Mouse (Mus musculus) C2C12 (cell line): ENCODE results near the gene Usp9x. TPM values are rescaled to one million over a fixed set of nuclear protein-coding genes. Genes with fewer than 3 reads are reported as not detected.
A peak's percentile ranks its signal among the peaks of the same experiment; 100 is the strongest.

Experiments
- H3K27me3 ChIP-seq: one replicate; pipeline ENCODE4 v1.6.1; 2011; ENCODE audit not compliant: control insufficient read depth, insufficient read depth, insufficient read length
- H3K36me3 ChIP-seq: one replicate; pipeline ENCODE4 v1.6.1; 2011; ENCODE audit not compliant: control insufficient read depth, insufficient read depth
- H3K4me3 ChIP-seq: one replicate; pipeline ENCODE4 v1.5.1; 2011; ENCODE audit warnings: mild to moderate bottlenecking, control low read depth; ENCODE audit not compliant: poor library complexity, insufficient read depth, severe bottlenecking
- H3K79me2 ChIP-seq: one replicate; pipeline ENCODE4 v1.6.1; 2011; ENCODE audit not compliant: control insufficient read depth, insufficient read depth
- H3K79me3 ChIP-seq: one replicate; pipeline ENCODE4 v1.6.1; 2011; ENCODE audit warnings: low read depth, control low read depth
- H3ac ChIP-seq: one replicate; pipeline ENCODE3; 2011; ENCODE audit warnings: low read depth; ENCODE audit not compliant: control insufficient read depth, insufficient read length
- CEBPB ChIP-seq: IDR thresholded peaks from one replicate; pipeline ENCODE4 v1.6.1; 2011; ENCODE audit warnings: low read depth, mild to moderate bottlenecking, control low read depth, moderate library complexity
- CTCF ChIP-seq: IDR thresholded peaks from one replicate; pipeline ENCODE4 v1.5.1; 2011; ENCODE audit not compliant: control insufficient read depth, insufficient read depth, insufficient read length
- FOSL1 ChIP-seq: IDR thresholded peaks from one replicate; pipeline ENCODE4 v1.8.0; 2011; ENCODE audit warnings: mild to moderate bottlenecking, low read length; ENCODE audit not compliant: poor library complexity, insufficient read depth, severe bottlenecking
- MAX ChIP-seq: IDR thresholded peaks from one replicate; pipeline ENCODE4 v1.6.1; 2011; ENCODE audit warnings: mild to moderate bottlenecking, control low read depth
- MYOD1 ChIP-seq: IDR thresholded peaks from one replicate; pipeline ENCODE4 v1.6.1; 2011; ENCODE audit warnings: low read depth; ENCODE audit not compliant: control insufficient read depth, insufficient read length
- MYOG ChIP-seq: IDR thresholded peaks from one replicate; pipeline ENCODE4 v1.6.1; 2011; ENCODE audit not compliant: control insufficient read depth, insufficient read length; ENCODE audit errors: extremely low read depth
- USF1 ChIP-seq: IDR thresholded peaks from one replicate; pipeline ENCODE4 v1.6.1; 2011; ENCODE audit warnings: low read depth, mild to moderate bottlenecking, control low read depth, moderate library complexity
- polyA plus RNA-seq: library from polyadenylated mRNA; unstranded; fragments of >200 nt; fragmentation: generic; extraction: Trizol; gene quantifications from one replicate; pipeline ENCODE4 v1.2.1, GENCODE M21; 2012; ENCODE audit warnings: missing spikeins

The Usp9x gene
- polyA plus RNA-seq, 1 experiment = 19.7 TPM

DNA sequence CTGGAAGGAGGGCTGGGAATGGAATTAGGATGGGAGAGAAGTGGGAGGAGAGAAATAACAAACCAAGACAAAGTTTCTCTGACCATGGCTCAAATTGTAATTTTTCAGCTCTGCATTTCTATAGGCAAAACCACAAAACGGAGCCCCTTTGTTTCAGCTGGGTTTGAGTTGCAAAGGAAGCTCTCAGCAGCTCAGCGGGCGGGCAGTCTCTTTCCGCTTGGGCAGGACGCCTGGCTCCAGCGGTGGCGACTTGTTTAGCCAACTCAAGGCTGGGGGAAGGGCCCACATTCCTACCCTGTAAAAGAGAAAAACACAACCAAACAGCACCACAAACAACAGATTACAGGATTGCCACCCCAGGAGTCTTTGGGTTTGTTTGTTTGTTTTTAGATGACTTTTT, 135.2 kb downstream of the Usp9x start:
- Histone ChIP-seq H3ac (no peak overlapping the region), H3K4me3 (no peak overlapping the region), H3K27me3 (no peaks in the 10 kb centered on the region), H3K79me2 (peaks cover 5% of the 10 kb centered on the region), H3K79me3 (peaks cover 1% of the 10 kb centered on the region), H3K36me3 (no peaks in the 10 kb centered on the region)
- TF ChIP-seq MAX (no peak), CTCF (no peak), CEBPB (no peak), MYOG (no peak), USF1 (no peak), MYOD1 (no peak), FOSL1 (no peak)

DNA sequence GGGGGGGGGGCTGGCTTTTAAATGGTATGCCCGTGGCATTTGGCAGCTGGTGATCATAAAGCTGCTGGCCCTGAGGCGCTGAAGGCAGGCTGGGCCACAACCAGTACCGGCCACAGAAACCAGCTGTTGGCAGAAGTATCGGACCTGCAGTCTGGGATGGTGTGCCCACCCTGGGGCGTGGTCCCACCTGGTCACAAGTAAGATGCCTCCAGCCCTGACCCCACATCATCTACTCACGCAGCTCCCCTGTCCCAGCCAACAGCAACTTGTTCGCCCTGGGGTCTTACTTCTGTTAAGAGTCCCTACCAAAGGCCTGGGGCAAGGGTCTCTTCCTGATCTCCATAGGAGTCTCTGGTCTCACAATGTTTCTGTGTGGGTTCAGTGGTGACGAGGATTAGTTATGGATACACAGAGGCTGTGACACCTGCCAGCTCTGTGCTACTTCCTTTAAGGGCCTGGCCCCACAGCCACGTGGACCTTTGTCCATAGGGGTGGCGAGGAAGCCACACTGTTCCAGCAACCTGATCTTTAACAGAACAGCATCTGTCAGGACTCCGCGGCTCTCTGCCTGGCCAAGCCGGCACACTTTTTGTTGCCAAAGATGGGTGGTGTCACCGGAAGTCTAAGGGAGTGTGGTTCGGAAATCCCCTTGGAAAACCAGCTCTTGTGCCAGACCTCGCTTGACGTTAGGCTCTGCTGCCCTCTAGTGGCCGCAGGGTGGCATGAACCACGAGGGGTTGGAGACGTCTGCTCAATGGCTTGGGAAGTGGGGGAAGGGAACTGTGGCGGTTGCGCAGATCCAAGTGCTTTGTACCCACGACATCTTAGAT, 136.4 kb downstream of the Usp9x start:
- Histone ChIP-seq H3K79me2 (no peaks in the 10 kb centered on the region), H3K4me3 (no peak overlapping the region), H3K36me3 (no peaks in the 10 kb centered on the region), H3ac (no peak overlapping the region), H3K27me3 (no peaks in the 10 kb centered on the region), H3K79me3 (no peaks in the 10 kb centered on the region)
- TF ChIP-seq MAX (peak; percentile 84), CTCF (peak; percentile 84), USF1 (no peak)

DNA sequence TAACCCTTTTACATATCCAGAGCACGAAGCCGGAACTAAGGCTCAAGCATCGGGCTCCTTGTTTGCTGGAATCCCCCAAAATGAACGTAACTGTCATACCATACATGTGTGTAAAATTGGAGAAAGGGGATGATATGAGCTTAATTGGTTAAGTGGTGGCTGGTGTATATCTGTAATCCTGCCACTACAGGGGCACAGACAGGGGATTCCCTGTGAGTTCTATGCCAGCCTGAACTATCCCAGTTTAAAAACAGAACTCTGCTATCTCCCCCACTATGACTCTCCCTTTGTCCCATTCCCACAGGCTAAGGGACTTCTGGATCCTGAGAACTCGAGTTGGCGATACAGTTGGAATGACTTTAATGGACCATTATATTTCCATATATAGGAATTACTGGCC, 137.1 kb downstream of the Usp9x start:
- no peaks in the 10 kb centered on the region for H3K27me3 ChIP-seq
- no peaks in the 10 kb centered on the region for H3K79me2 ChIP-seq
- H3K36me3 ChIP-seq = no peaks in the 10 kb centered on the region
- TF ChIP-seq CEBPB = no peak
- no peak for TF ChIP-seq MYOG
- TF ChIP-seq CTCF = no peak
- TF ChIP-seq MAX = no peak
- no peak for TF ChIP-seq USF1
- no peak for TF ChIP-seq FOSL1
- TF ChIP-seq MYOD1 = no peak
- H3ac ChIP-seq = no peak overlapping the region
- no peaks in the 10 kb centered on the region for H3K79me3 ChIP-seq
- no peak overlapping the region for H3K4me3 ChIP-seq

DNA sequence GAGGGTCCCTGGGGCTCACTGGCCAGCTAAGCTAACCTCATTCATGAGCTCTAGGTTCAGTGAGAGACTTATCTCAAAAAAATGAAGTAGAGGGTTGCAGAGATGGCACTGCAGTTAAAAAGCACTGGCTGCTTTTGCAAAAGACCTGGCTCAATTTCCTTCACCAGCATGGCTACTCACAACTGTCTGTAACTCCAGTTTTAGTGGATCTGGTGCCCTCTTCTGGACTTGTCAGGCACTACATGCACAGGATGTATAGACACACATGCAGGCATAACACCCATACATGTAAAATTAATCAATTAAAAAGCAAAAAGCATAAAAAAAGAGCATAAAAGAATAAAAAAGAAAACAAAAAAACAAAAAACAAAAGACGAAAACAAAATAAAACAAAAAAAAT, 143.0 kb downstream of the Usp9x start:
- no peak for TF ChIP-seq USF1
- TF ChIP-seq CEBPB = no peak
- no peaks in the 10 kb centered on the region for H3K79me3 ChIP-seq
- H3K79me2 ChIP-seq = no peaks in the 10 kb centered on the region
- H3K27me3 ChIP-seq = no peaks in the 10 kb centered on the region
- H3K4me3 ChIP-seq = no peak overlapping the region
- H3K36me3 ChIP-seq = no peaks in the 10 kb centered on the region
- no peak overlapping the region for H3ac ChIP-seq

Other genes with a start within 250 kb of the Usp9x start
- gene Ddx3x, start 209.5 kb downstream of the Usp9x start, polyA plus RNA-seq = 63.1 TPM